Comparison of ENCODE assay signal across 8 mouse cellular contexts in genomic region chr9:44326371-44327063, GRCm38 (mm10). TPM values are rescaled to one million over a fixed set of nuclear protein-coding genes. Genes with fewer than 3 reads are reported as not detected.
DNase-seq lines count a peak whose midpoint lies in the region; ATAC-seq lines count a peak whose summit lies in the region.

No protein-coding gene starts in this region.

- ATAC-seq in heart, embryonic 14.5 days (ENCODE audit: insufficient number of reproducible peaks, insufficient read depth, low FRiP score, low read depth): peak; percentile 88
- ATAC-seq in liver, embryonic 12.5 days: peak; percentile 82
- peak; percentile 89 for ATAC-seq in stomach, embryonic 14.5 days (ENCODE audit: insufficient number of reproducible peaks, insufficient read depth, low FRiP score, low read depth)

- no peaks in the 10 kb centered on the region for H3K27me3 ChIP-seq in forebrain, embryonic 10.5 days (ENCODE audit: poor library complexity, severe bottlenecking)
- H3K27me3 ChIP-seq in heart, embryonic 14.5 days (ENCODE audit: control insufficient read depth, insufficient read depth, low read length): no peaks in the 10 kb centered on the region
- no peaks in the 10 kb centered on the region for H3K27me3 ChIP-seq in liver, embryonic 12.5 days (replicated peaks)
- no peaks in the 10 kb centered on the region for H3K27me3 ChIP-seq in stomach, embryonic 14.5 days (ENCODE audit: control insufficient read depth, insufficient read depth, low read length)

- peaks cover 38% of the 10 kb centered on the region for H3K36me3 ChIP-seq in forebrain, embryonic 10.5 days (replicated peaks)
- H3K36me3 ChIP-seq in heart, embryonic 14.5 days (ENCODE audit: control insufficient read depth, insufficient read depth, low read length): peaks cover 35% of the 10 kb centered on the region
- H3K36me3 ChIP-seq in liver, embryonic 12.5 days: peaks cover 35% of the 10 kb centered on the region
- H3K36me3 ChIP-seq in stomach, embryonic 14.5 days (ENCODE audit: control insufficient read depth, insufficient read depth, low read length): peaks cover 20% of the 10 kb centered on the region

- H3K9ac ChIP-seq in heart, embryonic 14.5 days (ENCODE audit: low read length): peak overlapping the region; percentile 94
- H3K9ac ChIP-seq in liver, embryonic 12.5 days: peak overlapping the region; percentile 92
- H3K9ac ChIP-seq in stomach, embryonic 14.5 days (replicated peaks; ENCODE audit: low read depth, low read length): peak overlapping the region; percentile 69

- peak overlapping the region; percentile 96 for H3K27ac ChIP-seq in forebrain, embryonic 10.5 days
- H3K27ac ChIP-seq in heart, embryonic 14.5 days (replicated peaks in 1 of 2; ENCODE audit: control insufficient read depth in 1 of 2, insufficient read depth in 1 of 2, low read depth in 2 of 2, low read length in 2 of 2): peak overlapping the region; percentile 90 to 96
- H3K27ac ChIP-seq in liver, embryonic 12.5 days: peak overlapping the region; percentile 93
- peak overlapping the region; percentile 86 for H3K27ac ChIP-seq in stomach, embryonic 14.5 days (ENCODE audit: low read length)

- WGBS in forebrain, embryonic 10.5 days: under 1% methylated on average over 38 of the region's 38 CpGs
- 0% methylated on average over 38 of the region's 38 CpGs for WGBS in heart, embryonic 14.5 days
- WGBS in liver, embryonic 12.5 days (ENCODE audit: insufficient replicate concordance): under 1% methylated on average over 38 of the region's 38 CpGs
- WGBS in stomach, embryonic 14.5 days: under 1% methylated on average over 38 of the region's 38 CpGs

- H3K9me3 ChIP-seq in forebrain, embryonic 10.5 days: no peaks in the 10 kb centered on the region
- no peaks in the 10 kb centered on the region for H3K9me3 ChIP-seq in heart, embryonic 14.5 days (ENCODE audit: control insufficient read depth, low read length)
- no peaks in the 10 kb centered on the region for H3K9me3 ChIP-seq in liver, embryonic 12.5 days (replicated peaks)
- H3K9me3 ChIP-seq in stomach, embryonic 14.5 days (ENCODE audit: control insufficient read depth, low read depth, low read length): no peaks in the 10 kb centered on the region

- peaks cover 28% of the 10 kb centered on the region for H3K4me1 ChIP-seq in forebrain, embryonic 10.5 days
- H3K4me1 ChIP-seq in heart, embryonic 14.5 days (ENCODE audit: control insufficient read depth in 2 of 2, insufficient read depth in 2 of 2, low read length in 2 of 2): peaks cover 7 to 13% of the 10 kb centered on the region in 2 experiments
- peaks cover 23% of the 10 kb centered on the region for H3K4me1 ChIP-seq in liver, embryonic 12.5 days
- peaks cover 13% of the 10 kb centered on the region for H3K4me1 ChIP-seq in stomach, embryonic 14.5 days (ENCODE audit: control insufficient read depth, insufficient read depth, low read length)

- peak overlapping the region; percentile 86 for H3K4me2 ChIP-seq in heart, embryonic 14.5 days (ENCODE audit: low read length)
- H3K4me2 ChIP-seq in liver, embryonic 12.5 days: peak overlapping the region; percentile 89
- peak overlapping the region; percentile 74 for H3K4me2 ChIP-seq in stomach, embryonic 14.5 days (replicated peaks; ENCODE audit: low read depth, low read length)

- peak; percentile 62 to 64 for DNase-seq in CD8-positive naive resting alpha-beta T cell, adult 2 months (ENCODE audit: low read depth in 2 of 2, low spot score in 2 of 2)
- peak; percentile 79 for DNase-seq in c-Kit-positive CD71-positive TER-119-negative erythroid progenitor cells, embryonic 14.5 days (ENCODE audit: low read depth)
- DNase-seq in forebrain, embryonic 10.5 days (ENCODE audit: extremely low spot score, low spot score): peak; percentile 81
- peak; percentile 91 for DNase-seq in kidney, postnatal 10 days
- peak; percentile 72 to 79 for DNase-seq in natural killer cell, adult 2 months (ENCODE audit: low spot score in 2 of 2)

- peak overlapping the region; percentile 74 for H3K4me3 ChIP-seq in forebrain, embryonic 10.5 days
- peak overlapping the region; percentile 80 for H3K4me3 ChIP-seq in heart, embryonic 14.5 days (ENCODE audit: control insufficient read depth in 1 of 2, insufficient read depth in 1 of 2, low read depth in 1 of 2, low read length in 2 of 2)
- H3K4me3 ChIP-seq in liver, embryonic 12.5 days: peak overlapping the region; percentile 86
- H3K4me3 ChIP-seq in stomach, embryonic 14.5 days (ENCODE audit: low read depth, low read length): peak overlapping the region; percentile 62

RNA-seq across cellular contexts. Expression of gene Dpagt1, which starts 0.7 kb away (rescaled TPM):
- polyA plus RNA-seq in forebrain, embryonic 10.5 days (2016; fragmentation: Nextera tagmentation; extraction: Ambion mirVana): 48.0 and 49.3 TPM in 2 replicates
- polyA plus RNA-seq in heart, embryonic 14.5 days (2014; fragmentation: Nextera tagmentation; extraction: Ambion mirVana): 34.7 and 37.8 TPM in 2 replicates
- 21.9 and 24.0 TPM in 2 replicates for polyA plus RNA-seq in liver, embryonic 12.5 days (2016; fragmentation: Nextera tagmentation; extraction: Ambion mirVana)
- polyA plus RNA-seq in stomach, embryonic 14.5 days (2014; fragmentation: Nextera tagmentation; extraction: Ambion mirVana): 44.5 and 46.7 TPM in 2 replicates

RNA-seq across cellular contexts. Expression of gene C2cd2l, which starts 6.4 kb away (rescaled TPM):
- polyA plus RNA-seq in forebrain, embryonic 10.5 days (2016; fragmentation: Nextera tagmentation; extraction: Ambion mirVana): 8.3 and 8.7 TPM in 2 replicates
- polyA plus RNA-seq in heart, embryonic 14.5 days (2014; fragmentation: Nextera tagmentation; extraction: Ambion mirVana): 5.4 and 7.7 TPM in 2 replicates
- polyA plus RNA-seq in liver, embryonic 12.5 days (2016; fragmentation: Nextera tagmentation; extraction: Ambion mirVana): 12.3 and 13.0 TPM in 2 replicates
- polyA plus RNA-seq in stomach, embryonic 14.5 days (2014; fragmentation: Nextera tagmentation; extraction: Ambion mirVana): 5.7 and 9.6 TPM in 2 replicates

RNA-seq across cellular contexts. Expression of gene H2afx, which starts 8.0 kb away (rescaled TPM):
- polyA plus RNA-seq in forebrain, embryonic 10.5 days (2016; fragmentation: Nextera tagmentation; extraction: Ambion mirVana): 524 and 528 TPM in 2 replicates
- polyA plus RNA-seq in heart, embryonic 14.5 days (2014; fragmentation: Nextera tagmentation; extraction: Ambion mirVana): 153 and 167 TPM in 2 replicates
- polyA plus RNA-seq in liver, embryonic 12.5 days (2016; fragmentation: Nextera tagmentation; extraction: Ambion mirVana): 233 and 239 TPM in 2 replicates
- polyA plus RNA-seq in stomach, embryonic 14.5 days (2014; fragmentation: Nextera tagmentation; extraction: Ambion mirVana): 289 and 335 TPM in 2 replicates

RNA-seq across cellular contexts. Expression of gene Hmbs, which starts 17.5 kb away (rescaled TPM):
- polyA plus RNA-seq in forebrain, embryonic 10.5 days (2016; fragmentation: Nextera tagmentation; extraction: Ambion mirVana): 196 and 210 TPM in 2 replicates
- polyA plus RNA-seq in heart, embryonic 14.5 days (2014; fragmentation: Nextera tagmentation; extraction: Ambion mirVana): 110 and 112 TPM in 2 replicates
- 1,354 and 1,355 TPM in 2 replicates for polyA plus RNA-seq in liver, embryonic 12.5 days (2016; fragmentation: Nextera tagmentation; extraction: Ambion mirVana)
- polyA plus RNA-seq in stomach, embryonic 14.5 days (2014; fragmentation: Nextera tagmentation; extraction: Ambion mirVana): 112 and 130 TPM in 2 replicates

RNA-seq across cellular contexts. Expression of gene Hinfp, which starts 21.0 kb away (rescaled TPM):
- 32.8 and 33.0 TPM in 2 replicates for polyA plus RNA-seq in forebrain, embryonic 10.5 days (2016; fragmentation: Nextera tagmentation; extraction: Ambion mirVana)
- polyA plus RNA-seq in heart, embryonic 14.5 days (2014; fragmentation: Nextera tagmentation; extraction: Ambion mirVana): 10.5 and 12.1 TPM in 2 replicates
- polyA plus RNA-seq in liver, embryonic 12.5 days (2016; fragmentation: Nextera tagmentation; extraction: Ambion mirVana): 16.2 and 17.2 TPM in 2 replicates
- polyA plus RNA-seq in stomach, embryonic 14.5 days (2014; fragmentation: Nextera tagmentation; extraction: Ambion mirVana): 21.3 and 23.4 TPM in 2 replicates

Comparison
In these comparisons a context has a peak if more than half of its experiments do, and no peak if none do; other contexts are left out.
1. Peak in every context shown above with its lines: DNase-seq, ATAC-seq, H3K4me3 ChIP-seq and H3K27ac ChIP-seq.